Comparison of ENCODE assay signal across 10 mouse cellular contexts in the genomic region with DNA sequence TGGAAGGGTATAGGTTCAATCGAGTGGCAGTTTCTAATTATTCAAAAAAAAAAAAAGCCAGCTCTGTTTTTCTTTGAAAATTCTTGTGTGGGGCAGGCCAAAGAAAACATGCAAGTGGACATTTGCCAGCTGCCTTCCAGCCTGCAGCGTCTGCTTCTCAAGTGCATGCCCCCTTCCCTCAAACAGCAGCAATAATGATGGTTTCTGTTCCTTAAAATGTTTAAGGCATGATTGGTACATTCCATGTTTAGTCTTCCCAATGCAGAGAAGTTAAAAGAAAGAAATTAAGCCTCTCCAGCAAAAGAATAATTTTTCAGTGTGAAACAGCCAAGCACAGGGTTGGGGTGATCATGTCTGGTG. TPM values are rescaled to one million over a fixed set of nuclear protein-coding genes. Genes with fewer than 3 reads are reported as not detected.
DNase-seq lines count a peak whose midpoint lies in the region; ATAC-seq and TF ChIP-seq lines count a peak whose summit lies in the region.
"Had no signal": no experiment of that assay in that cellular context is flagged by ENCODE, and none has a peak within 500 bp of the region (broad histone marks: within the 10 kb centered on the region; RNA-seq: fewer than 3 reads in every experiment).

No protein-coding gene starts in this region.

- peak overlapping the region; percentile 72; the same call in 1 of the 2 replicates for H3K27ac ChIP-seq in intestine, embryonic 14.5 days (ENCODE audit: low read depth)
- H3K27ac ChIP-seq in intestine, postnatal 0 days (ENCODE audit: low read depth, low read length) = no peak overlapping the region
- peak overlapping the region; percentile 74; the same call in 1 of the 2 replicates for H3K27ac ChIP-seq in embryonic facial prominence, embryonic 10.5 days (replicated peaks)
- H3K27ac ChIP-seq in limb, embryonic 14.5 days (replicated peaks; ENCODE audit: low read depth, low read length) = peak overlapping the region; percentile 65

- H3K27me3 ChIP-seq in intestine, embryonic 14.5 days (replicated peaks; ENCODE audit: control insufficient read depth, insufficient read depth, low read length) = no peaks in the 10 kb centered on the region
- no peaks in the 10 kb centered on the region for H3K27me3 ChIP-seq in intestine, postnatal 0 days (replicated peaks; ENCODE audit: control insufficient read depth, insufficient read depth, low read length)
- H3K27me3 ChIP-seq in embryonic facial prominence, embryonic 10.5 days (replicated peaks; ENCODE audit: low read depth, poor library complexity, severe bottlenecking) = no peaks in the 10 kb centered on the region
- H3K27me3 ChIP-seq in limb, embryonic 14.5 days (ENCODE audit: control insufficient read depth, insufficient read depth, low read length) = no peaks in the 10 kb centered on the region
- H3K27me3 ChIP-seq: megakaryocyte, embryonic 14.5 days had no signal

- ATAC-seq in intestine, embryonic 14.5 days (replicated peaks; ENCODE audit: low FRiP score, low TSS enrichment, low read depth) = no peak
- no peak for ATAC-seq in intestine, postnatal 0 days
- ATAC-seq in limb, embryonic 14.5 days (ENCODE audit: low FRiP score, low read depth) = peak; percentile 6; the same call in 1 of the 2 replicates

- intact Hi-C loops in heart, postnatal 10 days (cut with DNase I) = no loop called here

- no peaks in the 10 kb centered on the region for H3K9me3 ChIP-seq in intestine, embryonic 14.5 days (ENCODE audit: control insufficient read depth, low read length)
- no peaks in the 10 kb centered on the region for H3K9me3 ChIP-seq in intestine, postnatal 0 days (ENCODE audit: control insufficient read depth)
- H3K9me3 ChIP-seq in embryonic facial prominence, embryonic 10.5 days = no peaks in the 10 kb centered on the region
- no peaks in the 10 kb centered on the region for H3K9me3 ChIP-seq in limb, embryonic 14.5 days (ENCODE audit: control insufficient read depth, low read length)
- H3K9me3 ChIP-seq: megakaryocyte, embryonic 14.5 days had no signal

- H3K9ac ChIP-seq in intestine, embryonic 14.5 days (ENCODE audit: low read length) = no peak overlapping the region
- H3K9ac ChIP-seq in intestine, postnatal 0 days (ENCODE audit: low read depth, low read length) = no peak overlapping the region
- H3K9ac ChIP-seq in limb, embryonic 14.5 days (ENCODE audit: low read depth, low read length, severe bottlenecking) = no peak overlapping the region

- TF ChIP-seq CTCF in intestine, postnatal 0 days (IDR thresholded peaks at IDR 0.05; ENCODE audit: low read depth) = no peak

- H3K4me1 ChIP-seq in intestine, embryonic 14.5 days (replicated peaks; ENCODE audit: control insufficient read depth, insufficient read depth, low read length) = peaks cover 20% of the 10 kb centered on the region
- no peaks in the 10 kb centered on the region for H3K4me1 ChIP-seq in intestine, postnatal 0 days (replicated peaks; ENCODE audit: control insufficient read depth, insufficient read depth, low read length)
- peaks cover 42% of the 10 kb centered on the region for H3K4me1 ChIP-seq in embryonic facial prominence, embryonic 10.5 days
- H3K4me1 ChIP-seq in limb, embryonic 14.5 days (ENCODE audit: control insufficient read depth, insufficient read depth, low read length) = peaks cover 16% of the 10 kb centered on the region
- H3K4me1 ChIP-seq: megakaryocyte, embryonic 14.5 days had no signal

- no peak for TF ChIP-seq POLR2A in limb, embryonic 14.5 days (IDR thresholded peaks at IDR 0.05; ENCODE audit: borderline replicate concordance, extremely low read depth, insufficient read depth, insufficient read length)

- H3K4me2 ChIP-seq in intestine, embryonic 14.5 days (ENCODE audit: low read length) = no peak overlapping the region
- H3K4me2 ChIP-seq in intestine, postnatal 0 days (replicated peaks; ENCODE audit: low read depth) = no peak overlapping the region
- 0 out of 2 replicates have a peak overlapping the region, but pooled peaks have one; percentile 27 for H3K4me2 ChIP-seq in limb, embryonic 14.5 days (replicated peaks; ENCODE audit: low read depth, low read length, severe bottlenecking)

- no peak overlapping the region for H3K4me3 ChIP-seq in intestine, embryonic 14.5 days (ENCODE audit: low read depth, low read length)
- no peak overlapping the region for H3K4me3 ChIP-seq in intestine, postnatal 0 days (ENCODE audit: low read depth, low read length)
- H3K4me3 ChIP-seq in embryonic facial prominence, embryonic 10.5 days = no peak overlapping the region
- H3K4me3 ChIP-seq in limb, embryonic 14.5 days (replicated peaks; ENCODE audit: low read length) = no peak overlapping the region
- H3K4me3 ChIP-seq: erythroblast, embryonic 14.5 days; megakaryocyte, embryonic 14.5 days had no signal

- DNase-seq in intestine, embryonic 14.5 days (ENCODE audit: low spot score) = no peak
- DNase-seq in embryonic facial prominence, embryonic 10.5 days (ENCODE audit: low spot score) = no peak
- DNase-seq in heart, postnatal 10 days = peak; percentile 16 to 40
- peak; percentile 73 for DNase-seq in limb, embryonic 14.5 days (ENCODE audit: low spot score)
- no peak for DNase-seq in cerebellum, postnatal 36 days
- DNase-seq in urinary bladder, postnatal 36 days (ENCODE audit: low spot score in 2 of 2) = no peak
- no peak for DNase-seq in thymus, adult 18-20 months

- H3K36me3 ChIP-seq in intestine, embryonic 14.5 days (ENCODE audit: control insufficient read depth, insufficient read depth, low read length) = no peaks in the 10 kb centered on the region
- H3K36me3 ChIP-seq in intestine, postnatal 0 days (ENCODE audit: control insufficient read depth, insufficient read depth) = no peaks in the 10 kb centered on the region
- H3K36me3 ChIP-seq in embryonic facial prominence, embryonic 10.5 days (replicated peaks) = no peaks in the 10 kb centered on the region
- H3K36me3 ChIP-seq in limb, embryonic 14.5 days (ENCODE audit: control insufficient read depth, insufficient read depth, low read length) = no peaks in the 10 kb centered on the region

- WGBS in intestine, embryonic 14.5 days = 22% methylated on average over 2 of the region's 2 CpGs
- 42% methylated on average over 2 of the region's 2 CpGs for WGBS in intestine, postnatal 0 days
- 31% methylated on average over 2 of the region's 2 CpGs for WGBS in embryonic facial prominence, embryonic 10.5 days
- WGBS in limb, embryonic 14.5 days = 5% methylated on average over 2 of the region's 2 CpGs

RNA-seq across cellular contexts. Expression of a gene that starts 26.9 kb away (rescaled TPM):
- polyA plus RNA-seq in intestine, embryonic 14.5 days (2014; fragmentation: Nextera tagmentation; extraction: Ambion mirVana) = 14.9 and 17.2 TPM in 2 replicates
- 1.6 and 2.1 TPM in 2 replicates for polyA plus RNA-seq in intestine, postnatal 0 days (2015; fragmentation: Nextera tagmentation; extraction: Ambion mirVana)
- 10.3 and 11.9 TPM in 2 replicates for polyA plus RNA-seq in embryonic facial prominence, embryonic 10.5 days (2016; fragmentation: Nextera tagmentation; extraction: Ambion mirVana)
- under 1 TPM; 0.47 to 0.79 TPM for total RNA-seq in heart, postnatal 10 days (2021)
- 11.9 and 15.4 TPM in 2 replicates for polyA plus RNA-seq in limb, embryonic 14.5 days (2012; rRNA removed)
- polyA plus RNA-seq in limb, embryonic 14.5 days (2014; fragmentation: Nextera tagmentation; extraction: Ambion mirVana) = 12.5 and 20.8 TPM in 2 replicates
- polyA plus RNA-seq: erythroblast, embryonic 14.5 days had no signal

Comparison
In these comparisons a context has a peak if more than half of its experiments do, and no peak if none do; other contexts are left out.
1. DNase-seq: peak in heart, postnatal 10 days (2 of 2) and limb, embryonic 14.5 days (single experiment); none in intestine, embryonic 14.5 days (single experiment), embryonic facial prominence, embryonic 10.5 days (single experiment), cerebellum, postnatal 36 days (0 of 2), urinary bladder, postnatal 36 days (0 of 2) and thymus, adult 18-20 months (0 of 2).